Mouse (Mus musculus): Measurements from ENCODE around the gene Ap1s3. TPM values are rescaled to one million over a fixed set of nuclear protein-coding genes. Genes with fewer than 3 reads are reported as not detected.
A peak's percentile ranks its signal among the peaks of the same experiment; 100 is the strongest.

Gene Ap1s3
- polyA plus RNA-seq, 1 experiment from 2014 or later, result 0.12 TPM

DNA sequence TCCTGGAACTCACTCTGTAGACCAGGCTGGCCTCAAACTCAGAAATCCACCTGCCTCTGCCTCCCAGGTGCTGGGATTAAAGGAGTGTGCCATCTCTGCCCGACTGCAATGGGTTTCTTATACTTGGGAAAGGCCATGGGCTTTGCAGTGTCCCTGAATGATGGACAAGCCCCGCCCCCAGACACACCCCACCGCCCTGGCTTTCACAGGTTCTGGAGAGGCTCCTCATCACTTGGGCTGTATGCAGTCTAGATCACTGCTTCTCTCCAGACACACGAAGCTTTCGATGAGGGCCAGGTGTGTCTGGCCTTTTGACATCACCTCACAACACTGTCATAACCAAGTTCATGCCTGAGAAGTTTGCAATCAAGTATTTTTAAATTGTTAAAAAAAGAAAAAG, 25.2 kb upstream of the Ap1s3 start:
- no peak overlapping the region for H3K27ac ChIP-seq
- H3K4me3 ChIP-seq, result no peak overlapping the region
- H3K27me3 ChIP-seq (ENCODE audit: insufficient read depth, poor library complexity, severe bottlenecking), result no peaks in the 10 kb centered on the region
- H3K9me3 ChIP-seq, result no peaks in the 10 kb centered on the region
- H3K36me3 ChIP-seq, result peaks cover 4% of the 10 kb centered on the region
- DNase-seq (ENCODE audit: low spot score), result no peak
- peaks cover 12% of the 10 kb centered on the region; the same call in 1 of the 2 replicates for H3K4me1 ChIP-seq (replicated peaks)
- WGBS, result 65% methylated on average over 5 of the region's 5 CpGs

DNA sequence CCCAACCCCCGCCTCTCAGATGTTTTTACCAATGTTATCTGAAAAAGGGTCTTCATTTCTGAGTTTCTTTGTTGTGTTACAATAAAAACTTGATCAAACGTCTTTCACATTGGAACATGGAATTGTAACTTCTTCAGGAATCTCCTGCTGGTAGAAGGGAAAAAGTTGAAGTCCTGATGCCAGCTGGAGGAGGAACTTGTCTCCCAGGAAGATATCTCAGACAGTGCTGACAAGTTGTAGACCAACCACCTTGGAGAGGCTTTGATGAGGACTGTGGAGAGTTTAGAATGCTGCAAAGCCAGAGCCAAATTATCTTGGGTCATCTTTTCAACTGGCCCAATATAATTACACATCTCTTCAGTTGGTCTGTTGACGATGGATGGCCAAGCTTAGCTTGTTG, 20.7 kb upstream of the Ap1s3 start:
- Histone ChIP-seq H3K36me3 (no peaks in the 10 kb centered on the region), H3K27me3 (ENCODE audit: insufficient read depth, poor library complexity, severe bottlenecking) (no peaks in the 10 kb centered on the region), H3K27ac (no peak overlapping the region), H3K4me1 (replicated peaks) (peaks cover 7% of the 10 kb centered on the region; the same call in 1 of the 2 replicates), H3K9me3 (0 out of 2 replicates have a peak, but pooled peaks cover 3% of the 10 kb centered on the region), H3K4me3 (no peak overlapping the region)
- WGBS, result 84% methylated on average over 3 of the region's 3 CpGs
- DNase-seq (ENCODE audit: low spot score), result no peak

DNA sequence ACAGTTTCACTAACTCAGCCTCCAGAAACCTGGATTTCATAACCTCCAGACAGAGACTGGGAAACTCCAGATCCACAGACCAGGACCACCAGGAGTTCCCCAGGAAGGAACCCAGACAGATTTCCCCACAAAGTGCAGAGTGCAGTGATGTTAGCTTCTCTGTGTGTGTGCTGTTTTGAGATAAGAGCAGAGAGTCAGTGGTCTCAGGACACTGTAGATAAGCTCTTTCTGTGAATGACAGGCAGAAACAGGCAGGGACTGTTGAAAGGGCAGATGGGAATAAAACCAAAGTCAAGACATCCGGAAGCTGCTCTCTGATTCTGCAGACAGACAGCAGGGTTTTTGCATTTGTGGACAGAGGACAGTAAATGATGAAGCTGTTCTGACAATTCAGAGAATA, 15.5 kb upstream of the Ap1s3 start:
- 90% methylated on average over 1 of the region's 1 CpGs for WGBS
- Histone ChIP-seq H3K4me3 (no peak overlapping the region), H3K27ac (no peak overlapping the region), H3K4me1 (replicated peaks) (no peaks in the 10 kb centered on the region), H3K36me3 (no peaks in the 10 kb centered on the region), H3K27me3 (ENCODE audit: insufficient read depth, poor library complexity, severe bottlenecking) (no peaks in the 10 kb centered on the region), H3K9me3 (0 out of 2 replicates have a peak, but pooled peaks cover 3% of the 10 kb centered on the region)
- DNase-seq (ENCODE audit: low spot score), result no peak

DNA sequence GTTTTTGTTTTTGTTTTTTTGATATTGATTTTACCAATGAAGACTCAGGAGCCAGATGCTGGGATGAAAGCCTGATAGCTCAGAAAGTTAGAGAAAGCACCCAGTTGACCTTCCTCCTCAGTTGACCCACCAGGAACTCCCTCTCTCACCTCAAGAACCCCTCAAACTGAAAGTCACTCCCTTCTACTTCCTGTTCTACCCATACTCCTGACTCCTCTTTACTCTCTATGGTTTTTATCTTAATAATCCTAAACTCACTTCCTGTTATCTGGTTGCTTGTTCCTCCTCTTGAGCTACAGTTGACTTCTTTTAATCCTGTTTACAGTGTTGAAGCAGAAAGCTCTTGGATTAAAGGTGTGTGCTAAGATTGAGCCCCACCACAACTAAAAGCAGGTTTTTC, 12.3 kb upstream of the Ap1s3 start:
- Histone ChIP-seq H3K4me1 (replicated peaks) (no peaks in the 10 kb centered on the region), H3K9me3 (0 out of 2 replicates have a peak, but pooled peaks cover 3% of the 10 kb centered on the region), H3K4me3 (no peak overlapping the region), H3K36me3 (no peaks in the 10 kb centered on the region), H3K27ac (no peak overlapping the region), H3K27me3 (ENCODE audit: insufficient read depth, poor library complexity, severe bottlenecking) (no peaks in the 10 kb centered on the region)
- no peak for DNase-seq (ENCODE audit: low spot score)

DNA sequence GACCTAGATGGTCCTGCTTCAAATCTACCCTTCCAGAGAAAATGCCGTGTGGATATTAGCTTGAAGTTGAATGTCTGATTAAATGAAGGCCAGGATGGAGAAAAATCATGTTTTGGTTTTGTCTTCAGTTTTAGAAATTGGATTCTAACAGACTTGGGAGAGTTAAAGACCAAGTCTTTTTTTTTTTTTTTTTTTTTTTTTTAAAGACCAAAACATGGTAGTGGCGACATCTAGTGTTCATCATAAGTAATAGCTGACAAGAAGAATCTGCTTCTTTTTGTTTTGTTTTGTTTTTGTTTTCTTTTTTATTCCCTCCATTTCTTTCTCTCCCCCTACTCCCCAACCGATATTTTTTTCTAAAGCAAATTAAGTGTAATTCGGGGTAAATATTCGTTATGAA, 11.2 kb upstream of the Ap1s3 start:
- no peak for DNase-seq (ENCODE audit: low spot score)
- Histone ChIP-seq H3K36me3 (no peaks in the 10 kb centered on the region), H3K27ac (no peak overlapping the region), H3K27me3 (ENCODE audit: insufficient read depth, poor library complexity, severe bottlenecking) (no peaks in the 10 kb centered on the region), H3K9me3 (0 out of 2 replicates have a peak, but pooled peaks cover 1% of the 10 kb centered on the region), H3K4me1 (replicated peaks) (no peaks in the 10 kb centered on the region), H3K4me3 (no peak overlapping the region)
- 14% methylated on average over 5 of the region's 5 CpGs for WGBS

DNA sequence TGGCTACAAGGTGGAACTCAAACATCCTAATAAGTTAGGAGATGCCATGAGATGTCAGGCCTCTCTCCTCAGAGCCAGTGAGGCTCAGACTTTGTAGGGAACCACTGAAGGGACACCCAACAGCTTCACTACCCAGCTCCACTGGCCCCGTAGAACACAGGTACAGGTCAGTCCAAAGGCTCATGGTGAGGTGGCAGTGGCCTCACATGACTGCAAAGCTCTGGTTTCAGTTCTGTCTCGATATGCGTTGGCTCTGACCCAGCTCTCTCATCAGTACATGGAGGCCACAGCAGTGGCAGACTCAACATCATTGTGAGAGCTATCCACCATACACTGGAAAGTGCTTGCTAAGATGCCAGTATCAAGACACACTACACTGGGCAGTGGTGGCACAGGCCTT, 9.0 kb upstream of the Ap1s3 start:
- WGBS, result 96% methylated on average over 3 of the region's 3 CpGs
- Histone ChIP-seq H3K4me3 (no peak overlapping the region), H3K36me3 (no peaks in the 10 kb centered on the region), H3K4me1 (replicated peaks) (no peaks in the 10 kb centered on the region), H3K27ac (no peak overlapping the region), H3K9me3 (no peaks in the 10 kb centered on the region), H3K27me3 (ENCODE audit: insufficient read depth, poor library complexity, severe bottlenecking) (no peaks in the 10 kb centered on the region)
- DNase-seq (ENCODE audit: low spot score), result no peak

DNA sequence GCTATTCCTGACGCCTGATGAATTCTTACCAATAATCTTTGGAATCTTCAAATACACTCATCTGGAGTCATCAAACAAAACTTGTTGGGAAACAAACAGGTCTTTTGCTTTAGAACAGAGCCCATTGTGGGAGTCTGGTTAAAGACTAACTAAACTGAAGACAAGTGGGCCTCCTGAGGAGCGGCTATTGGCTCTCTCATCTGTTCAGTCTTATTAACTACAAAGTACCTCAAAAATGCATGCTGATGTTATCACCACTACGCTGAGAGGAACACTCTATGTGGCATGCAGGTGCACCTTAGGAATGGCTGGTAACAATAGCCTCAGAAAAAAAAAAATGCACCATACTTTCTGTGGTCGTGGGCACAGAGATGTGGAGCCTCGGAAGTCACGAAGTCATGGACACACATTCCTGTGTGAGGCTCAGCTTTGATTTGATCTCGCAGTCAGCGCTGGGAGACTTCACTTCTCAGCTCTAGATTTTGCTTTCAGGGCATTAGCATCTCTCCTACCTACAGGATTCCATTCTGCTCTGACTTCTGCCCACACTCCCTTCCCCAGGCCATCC, 6.4 kb upstream of the Ap1s3 start:
- H3K27ac ChIP-seq, result no peak overlapping the region
- WGBS, result 73% methylated on average over 8 of the region's 8 CpGs
- no peak overlapping the region for H3K4me3 ChIP-seq
- H3K36me3 ChIP-seq, result no peaks in the 10 kb centered on the region
- peaks cover under 1% of the 10 kb centered on the region; the same call in 1 of the 2 replicates for H3K4me1 ChIP-seq (replicated peaks)
- DNase-seq (ENCODE audit: low spot score), result no peak
- no peaks in the 10 kb centered on the region for H3K9me3 ChIP-seq
- peaks cover 9% of the 10 kb centered on the region for H3K27me3 ChIP-seq (ENCODE audit: insufficient read depth, poor library complexity, severe bottlenecking)

DNA sequence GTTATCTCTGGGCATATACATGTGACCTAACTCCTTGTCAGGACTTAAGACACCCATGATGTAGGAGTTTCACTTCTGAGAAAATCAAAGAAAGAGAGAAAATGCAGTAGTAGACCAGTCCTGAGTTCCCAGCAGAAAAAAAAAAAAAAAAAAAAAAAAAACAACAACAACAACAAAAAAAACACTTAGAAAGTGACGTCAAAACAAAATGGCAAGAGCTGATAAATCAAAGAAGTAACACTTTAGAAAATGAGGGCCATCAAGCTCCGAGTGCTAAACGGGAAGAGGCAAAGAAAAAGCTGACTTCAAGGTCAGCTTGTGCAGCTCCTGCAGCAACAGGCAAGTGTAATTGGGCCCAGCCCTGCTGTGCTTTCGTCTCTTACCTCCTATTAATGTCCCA, 3.9 kb upstream of the Ap1s3 start:
- Histone ChIP-seq H3K27me3 (ENCODE audit: insufficient read depth, poor library complexity, severe bottlenecking) (peaks cover 34% of the 10 kb centered on the region), H3K9me3 (no peaks in the 10 kb centered on the region), H3K36me3 (no peaks in the 10 kb centered on the region), H3K4me1 (replicated peaks) (peaks cover 21% of the 10 kb centered on the region), H3K27ac (no peak overlapping the region), H3K4me3 (no peak overlapping the region)
- 82% methylated on average over 4 of the region's 4 CpGs for WGBS
- DNase-seq (ENCODE audit: low spot score), result no peak

DNA sequence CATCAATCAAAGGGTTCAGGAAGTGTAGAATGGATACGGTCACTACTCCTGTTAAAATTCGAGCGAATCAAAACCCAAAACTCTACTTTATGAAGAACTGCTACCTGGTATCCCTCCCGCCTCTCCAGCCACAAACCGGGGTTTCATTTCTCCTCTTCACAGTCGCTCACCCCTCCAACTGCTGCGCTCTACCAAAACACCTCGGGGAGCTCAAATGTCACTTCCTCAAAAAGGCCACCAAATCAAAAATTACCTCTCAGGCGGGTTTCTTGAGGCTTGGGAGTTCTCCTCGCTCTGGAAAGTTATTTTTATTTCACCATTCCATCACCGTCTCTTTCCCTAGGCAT, 603 bp downstream of the Ap1s3 start:
- H3K36me3 ChIP-seq, result no peaks in the 10 kb centered on the region
- no peaks in the 10 kb centered on the region for H3K9me3 ChIP-seq
- H3K4me1 ChIP-seq (replicated peaks), result peaks cover 21% of the 10 kb centered on the region
- H3K4me3 ChIP-seq, result peak overlapping the region; percentile 75
- peaks cover 47% of the 10 kb centered on the region for H3K27me3 ChIP-seq (ENCODE audit: insufficient read depth, poor library complexity, severe bottlenecking)
- under 1% methylated on average over 11 of the region's 11 CpGs for WGBS
- H3K27ac ChIP-seq, result peak overlapping the region; percentile 71; the same call in 1 of the 2 replicates
- no peak for DNase-seq (ENCODE audit: low spot score)

DNA sequence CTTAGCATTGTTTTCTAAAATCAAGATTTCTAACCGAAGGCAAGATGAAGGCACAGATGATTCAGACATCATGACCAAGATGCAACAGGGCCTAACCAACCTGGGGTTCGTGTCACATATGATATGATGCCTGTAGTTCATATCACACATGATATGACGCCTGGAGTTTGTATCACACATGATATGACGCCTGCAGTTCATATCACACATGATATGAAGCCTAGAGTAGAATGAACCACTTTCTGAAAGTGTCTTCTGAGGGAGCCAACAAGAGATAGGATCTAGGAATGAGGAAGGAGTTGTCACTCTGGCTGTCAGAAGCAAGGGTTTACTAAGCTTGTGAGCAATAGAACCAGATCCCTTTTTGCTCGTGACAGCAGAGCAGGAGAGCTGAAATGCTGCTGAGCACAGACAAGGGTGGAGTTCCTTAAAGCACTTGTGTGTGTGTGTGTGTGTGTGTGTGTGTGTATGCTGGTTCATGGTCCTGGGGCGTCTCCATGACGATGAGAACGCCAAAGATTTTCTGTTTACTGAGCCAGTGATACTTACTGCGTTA, 2.3 kb downstream of the Ap1s3 start:
- peaks cover 21% of the 10 kb centered on the region for H3K4me1 ChIP-seq (replicated peaks)
- H3K36me3 ChIP-seq, result no peaks in the 10 kb centered on the region
- H3K4me3 ChIP-seq, result no peak overlapping the region
- no peak for DNase-seq (ENCODE audit: low spot score)
- H3K27me3 ChIP-seq (ENCODE audit: insufficient read depth, poor library complexity, severe bottlenecking), result peaks cover 47% of the 10 kb centered on the region
- 87% methylated on average over 9 of the region's 9 CpGs for WGBS
- no peaks in the 10 kb centered on the region for H3K9me3 ChIP-seq
- no peak overlapping the region for H3K27ac ChIP-seq

DNA sequence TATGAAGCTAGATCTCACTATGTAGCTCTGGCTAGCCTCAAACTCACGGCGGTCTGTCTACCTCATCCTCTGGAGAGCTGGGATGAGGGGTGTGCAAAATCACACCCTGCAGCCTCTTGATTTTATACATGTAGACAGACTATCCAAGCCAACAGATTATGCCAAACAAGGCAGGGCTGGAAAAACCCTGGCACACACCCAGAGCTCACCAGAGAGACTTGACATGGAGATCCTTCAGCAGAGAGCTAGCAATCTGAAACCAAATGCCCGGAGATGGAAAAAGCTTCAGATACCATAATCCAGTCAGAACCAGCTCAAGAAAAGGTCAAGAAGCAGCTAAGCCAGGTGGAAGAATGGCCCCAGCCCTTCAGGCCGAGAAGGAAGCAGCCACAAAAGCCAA, 6.9 kb downstream of the Ap1s3 start:
- no peak overlapping the region for H3K27ac ChIP-seq
- H3K4me3 ChIP-seq, result no peak overlapping the region
- H3K9me3 ChIP-seq, result no peaks in the 10 kb centered on the region
- 0 out of 2 replicates have a peak, but pooled peaks cover 5% of the 10 kb centered on the region for H3K27me3 ChIP-seq (ENCODE audit: insufficient read depth, poor library complexity, severe bottlenecking)
- DNase-seq (ENCODE audit: low spot score), result no peak
- 90% methylated on average over 4 of the region's 4 CpGs for whole genome bisulfite sequencing
- no peaks in the 10 kb centered on the region for H3K4me1 ChIP-seq (replicated peaks)
- no peaks in the 10 kb centered on the region for H3K36me3 ChIP-seq

DNA sequence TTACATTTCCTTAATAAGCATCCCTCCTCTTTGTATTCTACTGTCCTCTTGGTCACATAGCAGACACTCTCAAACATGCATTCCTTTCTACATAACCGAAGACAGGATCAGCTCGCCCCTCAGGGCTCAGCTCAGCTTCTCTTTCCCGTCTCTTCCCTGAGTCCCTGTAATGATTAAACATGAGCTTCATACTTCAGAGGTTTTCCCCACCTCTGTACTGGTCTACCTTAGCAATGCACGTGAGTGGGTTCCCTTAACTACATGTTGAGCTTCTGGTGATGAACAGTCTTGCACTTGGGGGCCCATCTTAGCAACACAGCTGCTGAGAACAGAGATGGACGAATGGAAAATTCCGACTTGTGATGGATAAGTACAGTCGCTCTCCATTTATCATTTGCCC, 12.2 kb downstream of the Ap1s3 start:
- H3K4me3 ChIP-seq, result no peak overlapping the region
- no peak overlapping the region for H3K27ac ChIP-seq
- no peaks in the 10 kb centered on the region for H3K4me1 ChIP-seq (replicated peaks)
- no peak for DNase-seq (ENCODE audit: low spot score)
- H3K9me3 ChIP-seq, result no peaks in the 10 kb centered on the region
- 89% methylated on average over 7 of the region's 7 CpGs for WGBS
- no peaks in the 10 kb centered on the region for H3K27me3 ChIP-seq (ENCODE audit: insufficient read depth, poor library complexity, severe bottlenecking)
- H3K36me3 ChIP-seq, result no peaks in the 10 kb centered on the region

DNA sequence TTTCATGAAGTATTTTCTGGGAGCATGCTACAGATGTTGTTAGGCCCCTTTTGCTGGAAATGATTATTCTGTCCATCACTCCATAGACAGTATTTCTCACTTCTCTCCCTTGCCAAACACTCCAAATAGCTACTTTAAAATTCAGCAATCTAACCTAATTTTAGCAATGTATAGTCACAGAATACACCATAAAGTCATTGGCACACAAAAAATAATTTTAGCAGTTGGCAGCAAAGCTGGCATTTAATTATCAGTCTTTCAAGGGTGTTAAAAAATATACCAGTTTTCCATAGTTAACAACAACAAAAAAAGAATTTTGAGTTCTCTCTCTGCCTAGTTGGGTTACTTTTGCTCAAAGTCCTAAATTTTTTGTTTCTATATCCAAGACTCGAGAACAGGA, 14.4 kb downstream of the Ap1s3 start:
- Histone ChIP-seq H3K27me3 (ENCODE audit: insufficient read depth, poor library complexity, severe bottlenecking) (no peaks in the 10 kb centered on the region), H3K27ac (no peak overlapping the region), H3K4me1 (replicated peaks) (no peaks in the 10 kb centered on the region), H3K4me3 (no peak overlapping the region), H3K36me3 (no peaks in the 10 kb centered on the region), H3K9me3 (no peaks in the 10 kb centered on the region)
- 77% methylated on average over 1 of the region's 1 CpGs for WGBS
- no peak for DNase-seq (ENCODE audit: low spot score)
